Mouse (Mus musculus) thymus, postnatal 0 days (tissue): ENCODE results near the gene Ddr2. TPM values are rescaled to one million over a fixed set of nuclear protein-coding genes. Genes with fewer than 3 reads are reported as not detected.
"Not testable (repeated sequence)": the region's sequence is repeated elsewhere in the genome, so short reads cannot be mapped to it uniquely, and the experiment has no call there.

ENCODE experiments used
- DNase-seq: peaks from one replicate; pipeline ENCODE4 v3.0.0-alpha.2; 2015; ENCODE audit warnings: low spot score
- polyA plus RNA-seq: library from polyadenylated mRNA; unstranded; fragments of >200 nt; fragmentation: Nextera tagmentation; extraction: Ambion mirVana; gene quantifications from 2 replicates; pipeline ENCODE4 v1.2.1, GENCODE M21; 2015

The Ddr2 gene
- polyA plus RNA-seq, 1 experiment from 2014 or later, result 2.5 TPM

- DNase-seq, result no peak
These were observed 66.8 kb downstream of the Ddr2 start for GRCm38 (mm10) chr1:170043753-170044152.

GRCm38 (mm10) chr1:170042996-170043395, 67.6 kb downstream of the Ddr2 start:
- no peak for DNase-seq

GRCm38 (mm10) chr1:170039402-170039801, 71.2 kb downstream of the Ddr2 start:
- DNase-seq, result no peak

GRCm38 (mm10) chr1:170035575-170035974, 75.0 kb downstream of the Ddr2 start:
- no peak for DNase-seq

- no peak for DNase-seq
These were observed 75.6 kb downstream of the Ddr2 start for GRCm38 (mm10) chr1:170034961-170035360.

- no peak for DNase-seq
These were observed 78.9 kb downstream of the Ddr2 start for GRCm38 (mm10) chr1:170031656-170032055.

- DNase-seq, result no peak
These were observed 95.8 kb downstream of the Ddr2 start for GRCm38 (mm10) chr1:170014784-170015183.

- DNase-seq, result no peak
These were observed 99.7 kb downstream of the Ddr2 start for GRCm38 (mm10) chr1:170010716-170011505.

- DNase-seq, result no peak
These were observed 101.3 kb downstream of the Ddr2 start for GRCm38 (mm10) chr1:170009296-170009695.

- DNase-seq, result no peak
These were observed 101.9 kb downstream of the Ddr2 start for GRCm38 (mm10) chr1:170008432-170009220.

- no peak for DNase-seq
These were observed 104.0 kb downstream of the Ddr2 start for GRCm38 (mm10) chr1:170006516-170006915.

- no peak for DNase-seq
These were observed 105.3 kb downstream of the Ddr2 start for GRCm38 (mm10) chr1:170005297-170005696.

- DNase-seq, result not testable (repeated sequence)
These were observed 116.7 kb downstream of the Ddr2 start for GRCm38 (mm10) chr1:169993901-169994300.

- DNase-seq, result no peak
These were observed 124.4 kb downstream of the Ddr2 start for GRCm38 (mm10) chr1:169986166-169986565.

GRCm38 (mm10) chr1:169977621-169978020, 132.9 kb downstream of the Ddr2 start:
- DNase-seq, result no peak

GRCm38 (mm10) chr1:169971998-169972397, 138.6 kb downstream of the Ddr2 start:
- no peak for DNase-seq

- no peak for DNase-seq
These were observed 139.6 kb downstream of the Ddr2 start for GRCm38 (mm10) chr1:169970936-169971335.

- no peak for DNase-seq
These were observed 141.1 kb downstream of the Ddr2 start for GRCm38 (mm10) chr1:169969516-169969886.

- DNase-seq, result peak; percentile 99
These were observed 141.6 kb downstream of the Ddr2 start, which contains the start of gene Hsd17b7 for GRCm38 (mm10) chr1:169968792-169969515. Gene Hsd17b7, minus strand, starts transcription at chr1:169969241.

- DNase-seq, result no peak
These were observed 157.5 kb downstream of the Ddr2 start for GRCm38 (mm10) chr1:169953106-169953505.

- no peak for DNase-seq
These were observed 157.9 kb downstream of the Ddr2 start for GRCm38 (mm10) chr1:169952636-169953035.

- no peak for DNase-seq
These were observed 159.0 kb downstream of the Ddr2 start for GRCm38 (mm10) chr1:169951561-169951960.
